Mouse (Mus musculus) hindbrain, embryonic 13.5 days (tissue): Measurements from ENCODE around the gene Upf1. TPM values are rescaled to one million over a fixed set of nuclear protein-coding genes. Genes with fewer than 3 reads are reported as not detected.

Experiments
- ATAC-seq: fragments of 200-750 bp; cut with Nextera tagmentation; 2 replicates; pipeline ENCODE4 v1.8.0; 2017; ENCODE audit warnings: moderate TSS enrichment; ENCODE audit not compliant: low FRiP score
- H3K27ac ChIP-seq: fragments of 300-500 bp; sonication (generic); 2 replicates; pipeline ENCODE4 v1.5.1; 2015; ENCODE audit warnings: inconsistent platforms, mild to moderate bottlenecking, moderate library complexity
- H3K27me3 ChIP-seq: fragments of 300-500 bp; sonication (generic); 2 replicates; pipeline ENCODE4 v1.6.1; 2015; ENCODE audit warnings: mild to moderate bottlenecking, inconsistent platforms
- H3K36me3 ChIP-seq: fragments of 300-500 bp; sonication (generic); 2 replicates; pipeline ENCODE4 v1.6.1; 2015; ENCODE audit warnings: mild to moderate bottlenecking, inconsistent platforms
- H3K4me1 ChIP-seq: fragments of 300-500 bp; sonication (generic); replicated peaks from 2 replicates; pipeline ENCODE4 v1.6.1; 2015; ENCODE audit warnings: inconsistent platforms
- H3K4me2 ChIP-seq: fragments of 300-500 bp; sonication (generic); 2 replicates; pipeline ENCODE4 v1.6.1; 2015; ENCODE audit warnings: inconsistent platforms, mild to moderate bottlenecking, moderate library complexity
- H3K4me3 ChIP-seq: fragments of 300-500 bp; sonication (generic); 2 replicates; pipeline ENCODE4 v1.5.1; 2015; ENCODE audit warnings: mild to moderate bottlenecking, inconsistent platforms
- H3K9ac ChIP-seq: fragments of 300-500 bp; sonication (generic); 2 replicates; pipeline ENCODE4 v1.6.1; 2015; ENCODE audit warnings: mild to moderate bottlenecking, inconsistent platforms
- H3K9me3 ChIP-seq: fragments of 300-500 bp; sonication (generic); 2 replicates; pipeline ENCODE4 v1.6.1; 2016; ENCODE audit warnings: inconsistent platforms
- WGBS: fragments of 180-500 bp; shearing (Covaris S2); methylation state at CpG from one replicate; pipeline ENCODE4 v1.1.7; 2015; 5-methylcytosine and 5-hydroxymethylcytosine counted together
- polyA plus RNA-seq: library from polyadenylated mRNA; unstranded; fragments of >200 nt; fragmentation: Nextera tagmentation; extraction: Ambion mirVana; gene quantifications from 2 replicates; pipeline ENCODE4 v1.2.1, GENCODE M21; 2015

Gene Upf1
- polyA plus RNA-seq, 1 experiment from 2014 or later: 15.9 TPM

DNA sequence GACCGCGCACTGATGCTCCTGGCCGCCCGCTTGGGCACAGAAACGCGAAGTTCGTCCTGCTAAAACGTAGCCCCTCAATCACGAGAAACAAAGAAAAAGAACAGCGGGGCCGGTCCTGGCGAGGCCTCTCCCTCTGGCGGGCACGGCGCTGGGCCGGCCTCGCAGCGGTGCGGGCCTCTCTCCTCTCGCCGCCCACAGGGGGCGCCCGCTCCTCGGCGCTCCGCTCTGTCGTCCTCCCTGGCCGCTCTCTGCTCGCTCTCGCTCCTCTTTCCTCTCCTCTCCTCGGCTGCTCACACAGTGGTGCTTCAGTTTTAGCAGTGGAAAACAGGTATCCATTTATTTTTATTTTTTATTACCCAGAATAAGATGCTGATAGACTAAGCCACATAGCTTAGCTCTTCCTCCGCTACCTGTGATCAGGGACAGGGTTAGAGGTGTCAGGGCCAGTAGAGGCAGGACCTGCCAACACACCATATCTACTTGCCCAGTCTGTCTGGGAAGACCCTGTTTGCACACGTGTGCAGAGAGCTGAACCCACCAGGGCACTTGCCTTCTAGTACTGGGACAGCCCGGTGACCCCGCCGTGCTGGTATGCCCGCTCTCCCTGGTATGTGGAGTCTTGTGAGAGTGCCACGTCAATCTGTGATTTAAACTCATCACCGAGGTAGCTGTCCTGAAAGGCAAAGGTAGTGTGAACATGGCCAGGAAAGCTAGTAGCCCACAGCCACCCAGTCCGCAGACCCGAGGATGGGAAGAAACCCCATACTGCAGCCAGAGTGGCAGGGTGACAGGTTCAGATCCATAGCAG lies 20.8 kb downstream of the Upf1 start:
- peak; percentile 74 for ATAC-seq
- peaks cover 32% of the 10 kb centered on the region for H3K4me1 ChIP-seq
- no peak overlapping the region for H3K4me3 ChIP-seq
- no peak overlapping the region for H3K9ac ChIP-seq
- H3K27me3 ChIP-seq: peaks cover 15% of the 10 kb centered on the region; the same call in 1 of the 2 replicates
- no peaks in the 10 kb centered on the region for H3K9me3 ChIP-seq
- 24% methylated on average over 40 of the region's 41 CpGs for WGBS
- H3K4me2 ChIP-seq: no peak overlapping the region
- H3K27ac ChIP-seq: peak overlapping the region; percentile 46; the same call in 1 of the 2 replicates
- H3K36me3 ChIP-seq: peaks cover 93% of the 10 kb centered on the region

DNA sequence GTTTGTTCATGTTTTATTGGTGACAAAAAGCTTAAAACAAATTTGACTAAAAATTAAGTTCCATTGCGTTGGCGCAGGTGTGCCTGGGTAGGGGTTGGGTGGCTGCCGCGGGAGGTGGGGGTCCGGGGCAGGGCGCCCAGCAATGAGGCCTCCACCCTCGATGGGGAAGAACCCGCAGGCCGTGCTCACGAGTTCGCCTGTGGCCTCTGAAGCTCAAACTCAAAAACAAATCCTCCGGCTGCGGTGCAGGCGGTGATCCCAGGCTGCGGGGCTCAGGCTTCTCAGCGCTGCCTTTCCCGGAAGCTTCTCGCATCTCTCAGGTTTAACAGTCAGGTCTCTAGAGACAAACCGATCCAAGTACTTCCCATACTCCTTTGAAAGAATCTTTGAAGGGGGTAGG lies 21.6 kb downstream of the Upf1 start:
- Histone ChIP-seq H3K9ac (0 out of 2 replicates have a peak overlapping the region, but pooled peaks have one; percentile 36), H3K27me3 (peaks cover 15% of the 10 kb centered on the region; the same call in 1 of the 2 replicates), H3K4me1 (peaks cover 32% of the 10 kb centered on the region), H3K36me3 (peaks cover 92% of the 10 kb centered on the region), H3K4me3 (no peak overlapping the region), H3K9me3 (no peaks in the 10 kb centered on the region), H3K4me2 (0 out of 2 replicates have a peak overlapping the region, but pooled peaks have one; percentile 29), H3K27ac (no peak overlapping the region)
- ATAC-seq: no peak
- 71% methylated on average over 19 of the region's 19 CpGs for WGBS

DNA sequence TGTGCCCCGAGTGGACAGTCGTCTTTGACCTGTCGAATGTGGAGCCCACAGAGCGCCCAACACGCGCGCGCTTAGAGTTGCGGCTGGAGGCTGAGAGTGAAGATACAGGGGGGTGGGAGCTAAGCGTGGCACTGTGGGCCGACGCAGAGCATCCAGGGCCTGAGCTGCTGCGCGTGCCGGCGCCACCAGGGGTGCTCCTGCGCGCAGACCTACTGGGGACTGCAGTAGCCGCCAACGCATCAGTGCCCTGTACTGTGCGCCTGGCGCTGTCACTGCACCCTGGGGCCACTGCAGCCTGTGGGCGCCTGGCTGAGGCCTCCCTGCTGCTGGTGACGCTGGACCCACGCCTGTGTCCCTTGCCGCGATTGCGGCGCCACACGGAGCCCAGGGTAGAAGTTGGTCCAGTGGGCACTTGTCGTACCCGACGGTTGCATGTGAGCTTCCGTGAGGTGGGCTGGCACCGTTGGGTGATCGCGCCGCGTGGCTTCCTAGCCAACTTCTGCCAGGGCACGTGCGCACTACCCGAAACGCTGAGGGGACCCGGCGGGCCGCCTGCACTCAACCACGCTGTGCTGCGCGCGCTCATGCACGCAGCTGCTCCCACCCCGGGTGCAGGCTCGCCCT lies 22.2 kb downstream of the Upf1 start:
- H3K27ac ChIP-seq: no peak overlapping the region
- WGBS: 21% methylated on average over 53 of the region's 53 CpGs
- peak overlapping the region; percentile 56 for H3K9ac ChIP-seq
- peaks cover 15% of the 10 kb centered on the region; the same call in 1 of the 2 replicates for H3K27me3 ChIP-seq
- peaks cover 90% of the 10 kb centered on the region for H3K36me3 ChIP-seq
- H3K4me1 ChIP-seq: peaks cover 32% of the 10 kb centered on the region
- ATAC-seq: peak; percentile 74
- H3K9me3 ChIP-seq: no peaks in the 10 kb centered on the region
- peak overlapping the region; percentile 29; the same call in 1 of the 2 replicates for H3K4me2 ChIP-seq
- 0 out of 2 replicates have a peak overlapping the region, but pooled peaks have one; percentile 9 for H3K4me3 ChIP-seq

DNA sequence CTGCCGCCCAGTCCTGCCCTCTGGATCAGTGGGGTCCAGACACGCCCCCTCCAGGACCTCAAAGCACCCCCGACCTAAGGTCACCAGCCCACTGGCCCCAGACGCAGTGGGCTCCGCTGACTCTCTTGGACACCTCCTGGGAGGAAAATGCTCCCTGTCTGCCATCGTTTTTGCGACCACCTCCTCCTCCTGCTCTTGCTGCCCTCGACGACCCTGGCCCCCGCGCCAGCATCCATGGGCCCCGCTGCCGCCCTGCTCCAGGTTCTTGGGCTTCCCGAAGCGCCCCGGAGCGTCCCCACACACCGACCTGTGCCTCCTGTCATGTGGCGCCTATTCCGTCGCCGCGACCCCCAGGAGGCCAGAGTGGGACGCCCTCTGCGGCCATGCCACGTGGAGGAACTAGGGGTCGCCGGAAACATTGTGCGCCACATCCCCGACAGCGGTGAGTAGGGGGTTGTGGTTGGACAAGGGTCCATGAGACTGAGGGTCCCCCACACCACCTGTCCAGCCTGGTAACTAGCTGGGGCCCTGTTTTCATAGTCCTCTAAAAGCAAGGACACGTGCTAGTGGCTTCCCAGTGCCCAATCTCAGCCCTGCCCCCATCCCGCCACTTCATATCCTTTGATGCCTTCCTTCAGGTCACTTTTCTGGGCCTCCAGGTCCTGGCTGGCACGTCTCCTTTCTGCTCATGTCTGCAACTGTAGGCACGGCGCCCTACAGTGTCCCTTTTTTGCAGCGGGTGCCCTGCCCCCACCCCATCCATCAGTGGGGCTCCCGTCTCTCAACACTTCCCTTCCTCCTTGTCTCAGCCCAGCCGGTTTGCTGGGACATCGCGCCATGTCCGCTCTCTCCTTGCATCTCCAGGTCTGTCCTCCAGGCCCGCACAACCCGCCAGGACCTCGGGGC lies 23.0 kb downstream of the Upf1 start:
- H3K4me2 ChIP-seq: peak overlapping the region; percentile 29; the same call in 1 of the 2 replicates
- peaks cover 32% of the 10 kb centered on the region for H3K4me1 ChIP-seq
- H3K9me3 ChIP-seq: no peaks in the 10 kb centered on the region
- ATAC-seq: peak; percentile 41
- peaks cover 15% of the 10 kb centered on the region; the same call in 1 of the 2 replicates for H3K27me3 ChIP-seq
- peaks cover 88% of the 10 kb centered on the region for H3K36me3 ChIP-seq
- WGBS: 7% methylated on average over 45 of the region's 45 CpGs
- peak overlapping the region; percentile 56 for H3K9ac ChIP-seq
- no peak overlapping the region for H3K27ac ChIP-seq
- H3K4me3 ChIP-seq: 0 out of 2 replicates have a peak overlapping the region, but pooled peaks have one; percentile 0

DNA sequence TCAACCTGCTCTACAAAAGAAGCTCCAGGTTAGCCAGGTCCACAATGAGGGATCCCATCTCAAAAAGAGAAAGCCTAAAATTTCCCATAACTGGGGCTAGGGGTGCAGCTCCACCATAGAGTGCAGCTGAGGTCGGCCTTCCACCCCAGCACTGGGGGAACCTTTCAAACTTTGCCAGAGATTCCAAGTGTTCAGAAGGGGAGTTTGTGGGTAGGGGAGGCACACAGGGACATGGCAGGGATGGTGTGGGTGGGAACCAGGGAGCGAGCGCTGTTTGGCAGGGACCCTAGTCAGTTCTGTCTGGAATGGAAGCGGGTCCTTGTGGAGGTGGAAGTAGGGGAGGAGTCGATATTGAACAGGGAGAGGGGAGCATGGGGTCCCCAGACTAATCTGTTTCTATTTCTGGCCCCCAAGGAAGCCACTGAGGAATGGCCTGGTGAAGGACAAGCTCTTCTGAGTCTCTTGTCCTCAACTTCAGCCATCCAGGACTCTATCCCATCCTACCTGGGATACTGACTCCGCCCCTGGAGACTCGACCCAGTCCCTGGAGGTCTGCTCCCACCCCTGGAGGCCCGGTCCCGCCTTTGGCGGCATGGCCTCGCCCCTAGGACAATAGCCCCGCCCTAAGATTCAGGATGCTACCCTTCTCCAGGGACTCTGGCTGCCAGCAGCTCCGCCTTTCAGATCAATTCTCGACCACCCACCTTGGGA lies 23.8 kb downstream of the Upf1 start, which contains the start of gene Gdf1:
Gdf1 (plus strand) TSS at position 694 of the 711 bp plus-strand sequence.
- H3K9ac ChIP-seq: peak within 1 kb of the TSS; percentile 56
- H3K4me1 ChIP-seq: peaks cover 32% of the 10 kb centered on the region
- 30% methylated on average over 14 of the region's 14 CpGs for WGBS

DNA sequence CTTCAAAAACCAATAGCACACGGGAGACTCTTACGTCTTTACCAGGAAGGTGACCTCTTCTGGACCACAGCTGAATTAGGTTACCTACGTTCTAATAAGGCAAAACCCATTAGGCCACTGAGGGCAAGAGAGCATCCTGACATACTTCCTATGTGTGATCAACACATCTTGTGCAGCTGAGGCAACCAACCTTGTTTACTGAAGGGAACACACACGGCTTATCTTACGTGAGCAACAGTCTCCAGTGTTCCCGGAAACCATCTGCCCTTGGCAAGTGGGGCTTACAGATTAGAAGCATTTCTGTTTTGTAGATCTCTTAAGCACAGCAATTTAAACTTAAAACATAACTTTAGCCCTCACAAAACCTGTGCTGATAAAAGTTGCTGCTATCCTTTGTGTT lies 25.6 kb downstream of the Upf1 start:
- no peak overlapping the region for H3K9ac ChIP-seq
- H3K9me3 ChIP-seq: no peaks in the 10 kb centered on the region
- H3K27me3 ChIP-seq: peaks cover 15% of the 10 kb centered on the region; the same call in 1 of the 2 replicates
- peaks cover 88% of the 10 kb centered on the region for H3K36me3 ChIP-seq
- H3K4me2 ChIP-seq: no peak overlapping the region
- 96% methylated on average over 6 of the region's 6 CpGs for WGBS
- H3K4me3 ChIP-seq: no peak overlapping the region
- ATAC-seq: no peak
- peaks cover 32% of the 10 kb centered on the region for H3K4me1 ChIP-seq
- H3K27ac ChIP-seq: no peak overlapping the region

More for the DNA sequence above, 23.8 kb downstream of the Upf1 start, which contains the start of gene Gdf1:
- Histone ChIP-seq H3K27me3 (peaks cover 15% of the 10 kb centered on the region; the same call in 1 of the 2 replicates), H3K4me2 (peak within 1 kb of the TSS; percentile 29; the same call in 1 of the 2 replicates), H3K36me3 (peaks cover 88% of the 10 kb centered on the region), H3K27ac (no peak within 1 kb of the TSS), H3K4me3 (0 out of 2 replicates have a peak within 1 kb of the TSS, but pooled peaks have one; percentile 0), H3K9me3 (no peaks in the 10 kb centered on the region)
- no peak for ATAC-seq

DNA sequence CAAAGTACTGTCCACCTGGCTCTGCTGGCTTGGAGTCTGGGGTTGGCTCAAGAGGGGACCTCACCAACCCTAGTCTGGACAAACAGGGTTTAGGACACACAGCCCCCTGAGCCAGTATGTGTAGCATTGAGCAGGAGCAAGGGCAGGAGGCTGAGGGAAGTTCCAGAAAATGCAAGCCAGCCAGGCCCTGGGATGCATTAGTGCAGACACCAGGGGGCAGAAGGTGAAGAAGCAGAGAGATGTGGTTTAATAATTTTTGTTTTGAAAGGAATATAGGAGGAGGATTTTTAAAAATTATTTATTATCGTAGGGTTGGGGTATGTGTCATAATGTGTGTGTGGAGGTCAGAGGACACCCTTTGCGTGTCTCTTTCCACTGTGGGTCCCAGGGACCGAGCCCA lies 29.4 kb downstream of the Upf1 start:
- no peak overlapping the region for H3K9ac ChIP-seq
- no peaks in the 10 kb centered on the region for H3K9me3 ChIP-seq
- H3K27ac ChIP-seq: no peak overlapping the region
- ATAC-seq: no peak
- H3K4me2 ChIP-seq: no peak overlapping the region
- H3K4me1 ChIP-seq: 0 out of 2 replicates have a peak, but pooled peaks cover 3% of the 10 kb centered on the region
- no peak overlapping the region for H3K4me3 ChIP-seq
- 96% methylated on average over 3 of the region's 3 CpGs for WGBS
- H3K36me3 ChIP-seq: peaks cover 92% of the 10 kb centered on the region
- H3K27me3 ChIP-seq: no peaks in the 10 kb centered on the region

DNA sequence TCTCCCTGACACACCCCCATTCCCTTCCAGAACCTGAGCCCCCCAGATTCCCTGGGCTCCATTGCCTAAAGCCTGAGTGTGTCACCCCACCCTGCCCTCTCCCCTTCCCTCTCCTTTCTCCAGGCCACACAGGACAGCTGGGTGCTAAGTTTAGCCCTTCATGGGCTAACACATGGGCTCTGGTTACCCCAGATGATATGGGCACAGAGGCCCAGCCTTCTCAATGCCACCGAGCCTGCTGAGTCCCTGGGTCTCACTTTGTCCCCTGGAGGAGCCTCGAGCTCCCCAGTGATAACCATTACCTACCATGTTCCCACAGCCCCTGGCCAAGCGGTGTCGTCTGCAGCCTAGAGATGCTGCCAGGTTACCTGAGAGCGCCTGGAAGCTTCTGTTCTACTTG lies 35.2 kb downstream of the Upf1 start:
- Histone ChIP-seq H3K9ac (peak overlapping the region; percentile 89), H3K4me3 (peak overlapping the region; percentile 67; the same call in 1 of the 2 replicates), H3K9me3 (no peaks in the 10 kb centered on the region), H3K4me2 (peak overlapping the region; percentile 88), H3K4me1 (peaks cover 39% of the 10 kb centered on the region), H3K27me3 (no peaks in the 10 kb centered on the region), H3K27ac (peak overlapping the region; percentile 95), H3K36me3 (peaks cover 53% of the 10 kb centered on the region)
- 82% methylated on average over 5 of the region's 5 CpGs for WGBS
- no peak for ATAC-seq

DNA sequence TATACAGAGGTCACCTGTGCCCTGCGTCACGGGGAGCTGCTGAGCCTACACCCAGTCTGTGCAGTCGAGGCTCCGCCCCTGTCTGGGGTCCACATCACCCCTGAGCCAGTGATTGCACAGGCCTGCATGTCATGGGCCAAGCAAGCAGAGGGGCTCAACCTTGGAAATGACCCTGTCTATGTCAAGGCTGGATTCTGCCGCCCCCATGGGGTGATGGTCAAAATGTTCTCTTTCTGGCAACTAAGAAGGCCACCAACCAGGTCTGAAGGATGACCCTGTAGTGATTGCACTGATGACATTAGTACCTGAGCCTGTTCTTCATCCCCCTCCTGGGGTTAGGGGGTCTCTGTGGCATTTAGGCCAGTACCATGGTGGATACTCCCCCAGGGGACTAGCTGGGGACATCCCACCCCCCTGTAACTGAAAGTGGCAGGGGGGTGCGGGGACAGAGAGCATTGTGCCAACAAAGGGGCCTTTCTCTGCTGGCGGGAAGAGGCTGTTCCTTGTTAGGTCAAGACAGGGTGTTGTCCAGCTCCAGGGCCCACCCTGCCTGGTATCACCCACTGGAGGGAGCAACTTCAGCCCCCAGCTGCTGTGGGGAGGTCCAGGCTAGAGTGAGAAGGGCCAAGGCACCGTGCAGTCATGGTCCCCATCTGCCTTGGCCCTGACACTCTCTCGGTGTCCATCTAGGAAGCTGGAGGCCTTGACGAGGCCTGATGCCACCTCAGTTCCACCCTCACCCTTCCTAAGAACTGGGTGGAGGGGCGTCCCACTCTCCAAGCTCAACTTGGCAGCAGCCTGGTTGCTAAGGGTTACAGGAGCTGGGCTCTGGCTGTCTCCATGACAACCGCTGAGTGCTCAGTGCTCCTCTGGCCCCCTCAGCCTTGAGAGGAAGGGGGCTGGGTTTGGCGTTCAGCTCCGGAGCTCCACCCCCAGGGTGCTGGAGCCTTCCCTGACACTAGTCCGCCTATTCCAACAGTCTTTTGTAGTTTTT lies 36.3 kb downstream of the Upf1 start:
- Histone ChIP-seq H3K27ac (peak overlapping the region; percentile 95), H3K9me3 (no peaks in the 10 kb centered on the region), H3K36me3 (peaks cover 53% of the 10 kb centered on the region), H3K4me2 (peak overlapping the region; percentile 88), H3K4me3 (peak overlapping the region; percentile 67), H3K27me3 (no peaks in the 10 kb centered on the region), H3K9ac (peak overlapping the region; percentile 89), H3K4me1 (peaks cover 39% of the 10 kb centered on the region)
- WGBS: 9% methylated on average over 15 of the region's 15 CpGs
- peak; percentile 85 for ATAC-seq
